Mouse (Mus musculus): ENCODE results near the gene Pmp22. TPM values are rescaled to one million over a fixed set of nuclear protein-coding genes. Genes with fewer than 3 reads are reported as not detected.
A peak's percentile ranks its signal among the peaks of the same experiment; 100 is the strongest.

The Pmp22 gene
- total RNA-seq, 2 experiments from 2014 or later, result 90.1 to 91.4 TPM

DNA sequence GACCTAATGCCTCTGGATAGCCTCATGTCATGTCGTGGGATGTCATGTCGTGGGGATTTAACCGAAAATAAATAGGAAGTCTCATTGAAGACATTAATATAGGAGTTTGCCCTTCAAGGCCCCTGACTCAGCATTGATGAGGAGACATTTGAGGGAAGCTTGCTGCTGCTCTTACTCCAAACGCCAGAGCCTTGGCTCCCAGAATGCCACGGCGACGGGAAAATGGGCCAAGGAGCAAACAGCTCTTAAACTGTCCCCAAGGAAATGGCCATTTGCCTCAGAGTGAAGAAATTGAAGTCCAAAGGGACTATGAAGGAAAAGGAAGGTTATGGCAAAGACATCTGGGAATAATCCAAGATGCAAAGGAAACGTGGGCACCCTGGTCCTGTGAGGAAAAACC lies 34.8 kb downstream of the Pmp22 start:
- DNase-seq, result no peak

DNA sequence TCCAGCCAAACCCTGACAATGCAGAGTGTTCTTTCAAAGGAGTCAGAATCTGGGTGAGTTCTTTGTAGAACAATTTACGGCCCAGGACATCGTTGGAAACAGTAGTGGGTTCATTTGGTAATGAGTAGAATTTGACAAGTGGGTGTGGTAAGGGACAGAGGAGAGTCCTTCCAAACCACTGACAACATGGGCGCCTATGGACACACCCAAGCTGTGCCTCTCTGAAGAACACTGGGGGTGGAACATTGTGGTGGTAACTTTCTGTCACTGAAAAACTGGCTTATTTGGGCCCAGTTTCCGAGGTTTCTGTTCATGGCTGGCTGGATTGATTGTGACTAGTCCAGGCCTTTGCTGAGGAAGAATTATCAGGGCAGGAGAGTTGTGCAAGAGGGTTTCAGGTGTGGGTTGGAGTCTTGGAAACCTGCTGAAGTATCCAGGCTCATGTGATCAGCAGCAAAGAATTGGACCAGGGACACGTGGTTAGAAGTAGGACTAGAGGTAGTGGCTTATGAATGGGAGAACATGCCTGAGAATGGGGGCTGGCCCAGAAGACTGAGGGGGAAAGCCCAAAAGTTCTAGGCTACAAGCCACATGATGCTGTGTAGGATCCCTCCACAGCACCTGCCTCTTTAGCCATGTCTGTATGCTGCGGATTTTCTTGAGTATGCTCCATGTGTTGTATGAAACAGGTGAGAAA lies 35.4 kb downstream of the Pmp22 start:
- no peak for DNase-seq

DNA sequence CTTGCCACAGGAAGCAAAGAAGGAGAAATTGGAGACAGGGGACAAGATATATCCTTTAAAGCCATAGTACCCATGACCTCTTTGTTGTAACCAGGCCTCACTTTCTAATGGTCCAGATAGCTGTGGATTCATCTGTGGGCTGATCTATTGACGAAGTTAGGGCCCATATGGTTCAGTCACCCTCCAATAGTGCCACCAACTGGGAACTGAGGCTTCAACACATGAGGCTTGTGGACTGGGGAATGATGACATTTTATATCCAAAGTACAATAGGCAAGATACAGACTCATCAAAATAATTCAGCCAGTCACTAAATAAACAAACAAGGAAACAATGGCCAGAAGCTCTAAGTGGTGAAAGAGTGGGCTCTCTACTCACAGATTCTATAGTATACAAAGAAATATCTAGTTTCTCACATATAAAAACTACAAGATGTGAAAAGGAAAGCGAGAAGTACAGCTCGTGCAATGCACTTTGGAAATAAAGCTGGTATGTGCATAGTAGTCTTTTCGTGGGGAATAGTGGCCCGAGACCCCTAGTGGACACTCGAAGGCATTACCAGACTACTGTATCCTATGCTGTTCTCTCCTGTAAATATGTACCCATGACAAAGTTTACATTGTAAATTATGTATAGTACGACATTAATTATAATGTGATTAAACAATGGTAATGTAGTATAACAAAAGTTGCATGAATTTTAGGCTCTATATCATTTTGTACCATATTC lies 36.1 kb downstream of the Pmp22 start:
- DNase-seq, result peak; percentile 35

DNA sequence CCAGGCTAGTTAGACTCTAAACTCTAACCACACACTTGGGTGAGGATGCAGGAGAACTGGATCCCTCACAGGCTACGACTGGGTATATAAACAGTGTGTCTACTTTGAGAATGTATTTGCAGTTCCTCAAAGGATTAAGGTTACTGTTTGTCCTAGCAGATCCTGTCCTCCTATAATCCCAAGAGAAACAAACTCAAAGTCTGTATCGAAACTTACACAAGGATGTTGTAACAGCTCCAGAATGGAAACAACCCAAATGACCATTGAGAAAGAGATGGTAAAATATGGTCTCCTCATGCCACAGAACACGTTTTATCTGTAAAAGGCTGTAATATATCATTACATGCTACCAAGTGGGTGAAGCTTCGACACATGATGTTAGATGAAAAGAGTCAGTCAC lies 39.0 kb downstream of the Pmp22 start:
- peak; percentile 0 for DNase-seq

DNA sequence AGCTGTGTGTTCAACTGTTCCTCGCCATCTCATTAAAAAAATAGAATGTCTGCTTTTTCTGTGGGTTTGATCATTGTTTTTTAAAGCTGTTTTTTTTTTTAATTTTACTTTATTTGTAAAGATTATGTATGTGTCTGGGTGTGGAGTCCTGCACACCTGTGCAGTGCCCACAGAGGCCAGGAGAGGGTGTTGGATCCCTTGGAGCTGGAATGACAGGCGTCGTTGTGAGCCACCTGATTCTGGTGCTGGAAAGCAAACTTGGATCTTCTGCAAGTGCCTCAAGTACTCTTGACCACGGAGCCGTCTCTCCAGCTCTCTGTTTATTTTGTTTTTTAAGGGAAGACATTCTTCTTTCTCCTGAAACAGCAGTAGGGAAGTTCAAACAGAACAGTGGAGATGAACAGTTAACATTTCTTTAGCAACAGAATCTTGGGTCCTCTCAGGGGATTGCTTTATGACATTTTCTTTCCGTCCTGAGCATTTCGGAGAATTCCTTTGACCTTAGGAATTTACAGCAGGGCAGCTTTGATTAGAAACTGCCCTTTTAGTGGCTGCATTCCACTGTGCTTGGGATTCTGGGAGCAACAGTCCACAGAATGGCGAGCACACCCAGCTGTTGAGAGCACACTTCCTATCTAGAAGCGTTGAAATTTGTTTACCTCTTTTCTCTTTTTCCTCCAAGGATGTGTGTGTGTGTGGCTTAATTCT lies 39.9 kb downstream of the Pmp22 start:
- DNase-seq, result peak; percentile 21

DNA sequence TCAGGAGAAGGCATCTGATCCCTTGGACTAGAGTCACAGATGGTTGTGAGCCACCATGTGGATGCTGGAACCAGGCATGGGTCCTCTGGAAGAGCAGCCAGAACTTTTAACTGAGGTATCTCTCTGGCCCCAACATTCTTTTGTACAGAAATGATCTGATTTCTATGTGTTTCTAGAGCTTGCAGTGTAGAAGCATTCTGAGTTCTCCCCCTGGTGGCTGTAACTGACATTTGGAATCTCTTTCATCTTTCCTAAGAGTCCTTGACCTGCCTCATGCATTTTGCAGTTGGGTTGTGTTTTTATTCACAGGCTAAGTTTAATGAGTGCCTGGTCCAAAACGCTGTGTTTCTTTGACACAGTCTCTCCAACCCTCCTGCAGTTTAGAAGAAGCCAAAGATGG lies 43.2 kb downstream of the Pmp22 start:
- peak; percentile 26 for DNase-seq

DNA sequence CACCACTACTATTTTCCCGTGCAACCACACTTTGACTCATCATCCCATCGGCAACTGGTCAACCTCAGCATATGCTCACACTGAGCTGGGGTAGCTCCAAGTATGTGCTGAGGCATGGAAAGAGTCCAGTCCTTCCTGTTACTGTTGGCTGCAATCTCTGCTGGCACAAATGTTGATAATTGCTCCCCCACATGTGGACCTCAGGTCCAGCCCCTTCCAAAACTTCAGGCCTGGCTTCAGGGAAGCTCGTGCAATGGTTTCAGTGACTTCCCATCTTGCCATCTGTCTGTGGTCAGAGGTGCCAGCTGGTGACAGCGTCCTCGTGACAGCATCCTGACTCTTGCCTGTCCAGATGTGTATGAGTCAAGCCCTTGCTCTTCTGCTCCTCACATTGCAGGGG lies 44.8 kb downstream of the Pmp22 start:
- DNase-seq, result peak; percentile 46

DNA sequence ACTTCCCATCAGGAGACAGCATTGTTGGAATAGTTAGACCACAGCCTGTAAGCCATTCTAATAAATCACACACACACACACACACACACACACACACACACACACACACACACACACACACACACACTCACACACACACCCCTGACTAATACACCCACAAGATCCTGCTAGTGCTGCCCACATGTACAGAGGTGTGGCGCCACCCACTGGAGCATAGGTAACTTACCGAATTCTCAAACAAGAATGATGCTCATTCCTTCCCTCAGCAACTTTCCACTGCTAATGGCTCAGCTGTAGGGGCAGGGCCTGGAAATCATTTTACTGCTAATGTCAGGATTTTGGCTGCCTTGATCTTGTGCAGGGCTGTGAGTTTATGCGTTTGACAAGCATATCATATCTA lies 46.5 kb downstream of the Pmp22 start:
- no peak for DNase-seq

DNA sequence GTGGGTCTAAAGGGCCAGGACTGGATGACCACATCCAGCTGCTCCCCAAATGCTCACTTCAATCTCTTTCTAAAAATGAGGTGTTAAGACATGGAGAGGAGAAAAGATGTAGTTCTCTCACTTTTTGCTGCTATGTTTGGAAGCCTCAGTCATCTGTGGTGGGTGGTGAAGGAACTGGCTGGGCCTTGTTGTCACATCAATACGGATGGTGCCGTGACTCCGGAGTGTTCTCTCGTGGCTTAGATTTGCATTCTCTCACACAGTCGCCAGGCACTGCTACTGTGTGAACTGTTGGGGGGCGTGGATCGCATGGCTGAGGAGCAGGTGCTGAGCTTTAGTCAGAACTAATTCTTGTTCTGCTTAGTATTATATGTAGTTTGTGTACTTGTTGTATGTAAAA lies 47.6 kb downstream of the Pmp22 start:
- DNase-seq, result no peak

DNA sequence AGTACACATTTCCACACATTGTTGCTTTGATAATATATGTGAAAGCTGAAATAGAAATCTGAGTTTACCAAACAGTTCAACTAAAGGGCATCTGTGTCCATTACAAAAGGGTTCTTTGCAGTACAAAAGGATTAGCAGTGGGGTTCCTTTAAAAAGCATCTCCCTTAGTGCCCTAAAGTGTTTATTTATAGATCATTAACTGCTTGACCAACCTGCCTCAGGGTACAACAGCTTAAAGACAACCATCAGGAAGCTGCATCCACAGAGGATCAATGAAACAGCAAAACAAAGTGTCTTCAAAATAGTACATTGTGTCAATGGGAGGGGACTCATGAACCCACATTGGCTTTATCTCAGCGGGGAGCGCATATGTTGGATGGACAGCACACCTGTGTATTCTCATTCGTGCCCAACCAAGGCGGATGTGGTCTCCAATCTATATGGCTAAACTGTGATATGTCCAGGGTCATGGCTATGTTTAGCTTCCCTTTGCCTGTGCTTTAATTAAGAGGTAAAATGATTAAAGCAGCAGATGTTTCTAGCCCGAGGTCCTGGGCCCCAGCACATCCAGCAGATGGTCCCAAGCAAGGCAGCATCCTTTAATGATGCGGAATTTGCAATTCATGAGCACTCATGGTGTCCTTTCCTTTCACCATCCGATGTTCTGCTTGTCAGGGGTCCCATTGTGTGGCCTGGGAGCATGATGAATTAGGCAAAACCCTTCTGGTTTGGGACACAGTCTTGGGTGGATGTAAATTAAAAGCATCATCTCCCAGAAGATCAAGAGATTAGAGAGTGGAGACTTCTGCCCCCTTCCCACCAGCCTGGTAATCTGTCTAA lies 51.7 kb downstream of the Pmp22 start:
- DNase-seq, result no peak

DNA sequence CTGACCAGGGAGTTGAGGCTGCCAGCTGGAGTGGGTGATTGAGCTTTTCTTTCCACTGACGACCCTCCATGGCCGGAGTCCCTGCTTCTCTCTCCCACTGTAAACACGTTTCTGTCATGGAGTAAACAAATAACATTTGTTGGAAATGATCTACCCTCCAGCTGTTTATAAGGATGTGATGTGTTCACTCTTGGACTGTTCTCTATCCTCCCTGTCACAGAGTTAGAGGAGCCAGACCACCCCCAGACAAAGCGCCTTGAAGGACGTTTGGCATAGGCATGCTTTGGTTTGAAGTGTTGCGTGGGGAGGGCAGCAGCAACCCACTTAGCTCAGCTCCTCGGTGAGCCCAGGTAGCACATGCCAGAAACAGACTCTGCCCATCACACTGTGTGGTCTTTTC lies 60.0 kb downstream of the Pmp22 start:
- no peak for DNase-seq

DNA sequence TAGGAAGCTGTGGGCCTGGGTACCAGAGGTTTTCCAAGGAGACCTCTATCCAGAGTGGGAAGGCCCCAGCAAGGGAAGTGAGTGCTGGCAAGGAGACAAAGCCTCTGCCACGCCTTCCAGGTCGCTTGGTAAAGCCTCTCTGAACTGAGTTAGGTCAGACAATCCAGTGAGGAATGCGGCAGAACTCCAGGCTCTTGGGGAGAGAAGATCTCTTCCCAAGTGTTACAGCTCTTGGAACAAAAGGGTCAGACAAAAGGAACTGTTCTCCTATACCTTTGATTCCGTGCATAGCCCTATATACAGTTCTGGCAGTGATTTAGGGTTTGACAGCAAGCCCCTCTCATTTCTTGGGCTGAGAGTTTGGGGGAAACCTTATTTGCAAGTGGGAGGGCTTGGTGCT lies 69.3 kb downstream of the Pmp22 start:
- no peak for DNase-seq

DNA sequence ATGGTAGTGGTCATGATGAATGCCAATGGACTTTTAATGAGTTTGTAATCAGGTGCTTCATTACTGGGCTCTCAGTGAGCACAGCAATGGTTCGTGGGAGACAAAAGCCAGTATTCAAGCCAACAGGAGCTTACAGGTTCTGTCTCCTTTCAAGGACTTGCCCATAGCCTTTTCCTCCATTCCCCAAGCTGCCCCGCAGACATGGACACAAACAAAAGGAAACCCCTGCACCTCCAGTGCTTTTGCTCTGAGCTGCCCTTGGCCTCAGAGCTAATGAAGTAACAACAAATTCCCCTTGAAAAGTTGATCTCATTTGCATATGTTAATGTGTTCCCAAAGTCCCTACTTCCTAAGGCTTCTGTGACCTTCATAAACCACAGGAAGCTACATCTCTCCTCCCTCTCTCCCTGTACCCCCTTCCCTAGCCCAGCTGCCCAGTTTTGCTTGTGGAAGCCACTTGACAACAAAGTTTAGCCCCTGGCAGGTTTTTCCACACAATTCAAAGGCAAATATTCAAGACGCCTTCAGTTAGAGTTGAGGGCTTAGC lies 73.3 kb downstream of the Pmp22 start:
- no peak for DNase-seq

Other genes starting within 250 kb of the Pmp22 start
- gene Tvp23b, start 249.5 kb upstream of the Pmp22 start, total RNA-seq (2021), result 10 to 100 TPM; 18.2 to 22.0 TPM
- under 1 TPM in 1 of 2 experiments, not detected in 1; 0.38 TPM for gene Cdrt4, start 177.8 kb upstream of the Pmp22 start, total RNA-seq (2021)
- gene Tekt3, start 67.3 kb upstream of the Pmp22 start, total RNA-seq (2021), result not detected